Mouse (Mus musculus) left cerebral cortex, postnatal 10 days (tissue): ENCODE measurements around the gene 1700021F07Rik. TPM values are rescaled to one million over a fixed set of nuclear protein-coding genes. Genes with fewer than 3 reads are reported as not detected.

ENCODE experiments used
- DNase-seq, 2 experiments: peaks; one replicate each; pipeline ENCODE4 v3.0.0; 2021 to 2022; ENCODE audit warnings: low spot score in 2 of 2, mixed read lengths in 1 of 2; ENCODE audit errors: extremely low spot score in 1 of 2
- intact Hi-C: fragments of 180-260 bp; cut with DNase I; formaldehyde crosslinking; loops from one replicate; pipeline ENCODE4 v1.15.1; 2025
- total RNA-seq, 2 experiments: library from RNA; stranded (reverse); gene quantifications; 2 replicates each; pipeline ENCODE4 v1.2.3; 2021

1700021F07Rik gene
- total RNA-seq, 2 experiments from 2014 or later, result not detected

DNA sequence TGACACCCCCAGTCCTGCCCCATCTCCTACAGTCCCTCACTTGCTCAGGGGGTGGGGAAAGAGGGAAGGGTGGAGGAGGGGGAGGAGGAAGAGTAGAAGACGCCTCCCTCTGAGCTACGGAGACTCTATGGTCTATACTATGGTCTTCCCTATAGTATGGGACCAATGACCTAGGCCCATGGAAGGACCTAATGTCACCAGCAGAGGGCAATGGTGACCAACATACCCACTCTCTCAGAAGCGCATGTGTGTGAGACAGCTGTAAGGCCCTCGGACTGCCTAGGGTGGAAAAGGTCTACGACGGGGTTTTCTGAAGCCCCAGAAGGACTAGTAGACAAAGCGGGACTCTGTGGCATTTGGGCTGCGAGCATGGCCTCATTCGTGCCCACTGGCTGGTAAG is 31.5 kb downstream of the 1700021F07Rik start:
- intact Hi-C loops, result no loop called here
- no peak for DNase-seq

DNA sequence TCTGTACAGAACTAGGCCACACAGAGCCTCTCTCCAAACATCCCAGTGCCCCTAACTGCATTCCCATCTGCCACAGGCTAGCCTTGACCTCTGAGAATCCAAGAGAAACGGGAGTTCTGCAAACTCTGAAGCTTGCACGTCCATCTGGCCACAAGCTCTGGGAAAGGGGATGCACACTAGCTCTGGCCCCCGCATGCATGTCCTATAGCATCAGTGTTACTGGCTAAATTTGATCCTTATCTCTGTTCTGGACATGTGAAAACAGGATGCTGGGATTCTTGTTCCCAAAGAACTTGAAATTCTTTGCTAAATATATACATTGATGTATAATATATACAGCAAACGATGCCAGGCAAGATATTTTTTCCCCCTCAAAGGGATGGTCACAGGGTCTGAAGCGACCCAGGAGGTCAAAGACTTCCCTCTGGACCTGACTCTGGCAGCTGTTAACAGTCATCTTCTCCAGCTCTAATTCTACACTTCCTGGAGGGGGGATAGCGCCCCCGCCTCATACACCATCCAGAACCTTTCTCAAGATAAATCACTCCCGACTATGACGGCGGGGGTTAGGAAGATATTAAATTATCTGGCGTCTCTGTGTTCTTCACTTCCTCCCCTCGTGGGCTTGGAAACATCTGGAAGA is 36.5 kb downstream of the 1700021F07Rik start:
- intact Hi-C loops, result no loop called here
- DNase-seq, result no peak

DNA sequence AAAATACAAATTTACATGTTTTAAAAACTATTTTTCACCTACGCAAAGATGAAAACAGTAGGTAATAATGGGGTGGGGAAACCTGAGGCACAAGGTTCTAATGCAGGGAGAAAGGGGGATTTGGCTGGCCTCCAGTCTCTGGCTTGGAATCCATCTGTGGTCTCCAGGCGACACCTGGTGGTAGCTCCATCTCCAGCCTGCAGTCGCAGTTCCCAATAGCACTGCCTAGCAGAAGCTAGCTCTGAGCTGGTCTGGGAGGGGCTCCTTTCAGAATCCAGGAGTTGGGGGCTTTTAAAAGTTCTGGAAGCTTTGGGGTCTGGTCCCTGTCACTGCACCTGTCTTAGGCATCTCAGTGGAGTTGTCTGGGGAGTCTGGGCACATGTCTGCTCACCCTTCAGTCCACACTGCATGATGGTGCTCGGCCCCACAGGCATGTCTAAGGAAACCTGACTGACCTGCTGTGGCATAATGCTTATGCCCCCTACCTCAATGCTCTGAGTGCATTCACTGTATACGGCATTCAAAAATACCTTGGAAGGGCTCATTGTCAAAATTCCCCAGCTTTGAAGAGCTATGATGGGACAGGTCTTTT is 39.6 kb downstream of the 1700021F07Rik start:
- intact Hi-C loops, result loop anchor here (1.0 to 10.0 kb wide), 3 partner anchors 376 to 1333 kb away; no protein-coding TSS in a partner anchor
- peak; percentile 65 to 83 for DNase-seq

DNA sequence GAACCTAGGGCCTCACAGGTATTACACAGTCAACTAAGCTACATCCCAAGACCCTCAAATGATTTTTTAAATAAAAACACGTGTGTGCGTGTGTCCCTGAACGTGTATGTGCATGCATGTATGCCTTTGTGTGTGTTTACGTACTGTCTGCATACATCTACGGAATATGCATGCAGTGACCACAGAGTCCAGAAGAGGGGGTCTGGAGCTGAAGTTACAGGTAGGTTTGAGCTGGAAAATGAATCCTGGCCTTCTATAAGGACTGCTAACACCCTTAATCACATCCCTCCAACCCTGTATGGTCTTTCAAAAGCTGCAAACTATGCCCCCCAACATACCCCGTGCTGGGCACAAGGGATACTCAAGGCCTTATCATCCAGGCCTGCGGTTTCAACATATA is 41.0 kb downstream of the 1700021F07Rik start:
- DNase-seq, result no peak
- intact Hi-C loops, result loop anchor here (10.0 kb wide), 1 partner anchor 1331 kb away; no protein-coding TSS in a partner anchor

DNA sequence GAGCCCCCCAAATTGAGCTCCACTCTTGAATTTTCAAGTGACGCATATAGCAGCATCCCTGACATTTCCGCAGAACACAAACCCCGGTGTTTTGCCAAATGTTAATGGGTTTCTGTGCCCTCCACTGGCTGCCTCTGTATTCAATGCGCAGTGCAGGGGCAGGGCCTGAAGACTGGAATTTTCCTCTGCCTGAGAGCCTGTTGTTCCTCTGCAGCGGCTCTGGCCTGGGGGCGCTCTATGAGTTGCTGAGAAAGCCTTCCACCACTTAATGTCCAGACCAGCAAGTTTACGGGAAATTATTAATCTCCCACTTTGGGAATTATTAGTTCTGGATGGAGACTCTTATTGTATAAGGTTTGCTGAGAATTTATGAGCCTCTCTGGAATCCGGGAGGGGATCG is 41.8 kb downstream of the 1700021F07Rik start:
- no peak for DNase-seq

More for the DNA sequence above, 41.8 kb downstream of the 1700021F07Rik start:
- intact Hi-C loops, result loop anchor here (10.0 kb wide), 1 partner anchor 1331 kb away; no protein-coding TSS in a partner anchor

Other genes with a start within 250 kb of the 1700021F07Rik start
- 10 to 100 TPM; 40.5 to 44.0 TPM for gene Pmepa1, start 246.1 kb upstream of the 1700021F07Rik start, total RNA-seq
- not detected for gene Ankrd60, start 55.8 kb downstream of the 1700021F07Rik start, total RNA-seq
- 10 to 100 TPM; 24.4 to 26.2 TPM for gene Rab22a, start 137.2 kb downstream of the 1700021F07Rik start, total RNA-seq
- gene 1700010B08Rik, start 196.8 kb downstream of the 1700021F07Rik start, total RNA-seq, result not detected
- 100 to 1,000 TPM; 110 to 118 TPM for gene Vapb, start 214.9 kb downstream of the 1700021F07Rik start, total RNA-seq